37 mouse cellular contexts compared by ENCODE assay signal in the genomic region with DNA sequence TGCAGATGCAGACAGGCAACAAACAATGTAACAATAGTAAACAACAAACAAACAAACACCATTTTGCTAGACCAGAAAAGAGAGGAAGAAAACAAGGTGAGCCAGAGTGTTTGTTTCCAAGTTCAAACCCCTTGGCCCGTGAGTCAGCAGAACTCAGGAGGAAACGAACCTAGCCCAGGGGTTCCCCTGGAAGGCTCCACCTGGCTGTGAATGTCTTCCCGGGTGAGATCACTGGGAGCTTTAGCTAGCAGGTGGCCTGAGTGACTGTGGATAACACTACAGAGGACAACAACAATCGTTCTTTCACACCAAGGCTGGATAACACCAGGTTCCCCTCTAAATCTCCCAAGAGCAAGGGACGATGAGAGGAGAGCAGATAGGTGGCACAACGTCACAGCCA. TPM values are rescaled to one million over a fixed set of nuclear protein-coding genes. Genes with fewer than 3 reads are reported as not detected.
DNase-seq lines count a peak whose midpoint lies in the region; ATAC-seq and TF ChIP-seq lines count a peak whose summit lies in the region.
"Had no signal": no experiment of that assay in that cellular context is flagged by ENCODE, and none has a peak within 500 bp of the region (broad histone marks: within the 10 kb centered on the region; RNA-seq: fewer than 3 reads in every experiment).

No protein-coding gene starts in this region.

- H3K79me2 ChIP-seq in CH12.LX (replicated peaks; ENCODE audit: control insufficient read depth, extremely low read depth, insufficient read depth, poor library complexity, severe bottlenecking): no peaks in the 10 kb centered on the region

- DNase-seq in CH12.LX (ENCODE audit: extremely low read depth): no peak
- no peak for DNase-seq in liver, postnatal 0 days
- DNase-seq in urinary bladder, postnatal 36 days (ENCODE audit: low spot score in 2 of 2): no peak
- DNase-seq in left cerebral cortex, postnatal 36 days (ENCODE audit: low spot score in 2 of 2): no peak
- DNase-seq: adrenal gland, postnatal 14 days; cerebellum, adult 8-10 months; cerebellum, postnatal 36 days; gastrocnemius, adult 2 months; gastrocnemius, postnatal 36 days; heart, adult 18-20 months; heart, postnatal 14 days; kidney, adult 8-10 months; kidney, postnatal 4 days; layer of hippocampus, postnatal 36 days; right cerebral cortex, postnatal 4 days had no signal

- H3K9ac ChIP-seq in CH12.LX (ENCODE audit: insufficient read depth, low read depth): no peak overlapping the region
- peak overlapping the region; percentile 60 for H3K9ac ChIP-seq in liver, embryonic 12.5 days
- H3K9ac ChIP-seq in liver, postnatal 0 days (replicated peaks): no peak overlapping the region
- H3K9ac ChIP-seq in forebrain, embryonic 12.5 days: no peak overlapping the region
- H3K9ac ChIP-seq: limb, embryonic 15.5 days; lung, embryonic 15.5 days; midbrain, embryonic 12.5 days; neural tube, embryonic 12.5 days had no signal

- intact Hi-C loops in left cerebral cortex, postnatal 36 days (cut with DNase I): no loop called here

- no peak for TF ChIP-seq CTCF in CH12.LX (conservative IDR thresholded peaks at IDR 0.05 in 1 of 2, IDR thresholded peaks at IDR 0.05 in 1 of 2; ENCODE audit: low read depth in 2 of 2, low read length in 2 of 2)
- TF ChIP-seq CTCF in liver, postnatal 0 days (IDR thresholded peaks at IDR 0.05; ENCODE audit: low read depth): 0 out of 2 replicates have a peak, but pooled peaks have one; percentile 7

- no peak for TF ChIP-seq EP300 in CH12.LX (IDR thresholded peaks at IDR 0.05; ENCODE audit: low read length)
- TF ChIP-seq EP300 in liver, postnatal 0 days (IDR thresholded peaks at IDR 0.05; ENCODE audit: low read depth): no peak

- H3K27me3 ChIP-seq in CH12.LX (replicated peaks): no peaks in the 10 kb centered on the region
- no peaks in the 10 kb centered on the region for H3K27me3 ChIP-seq in liver, embryonic 12.5 days (replicated peaks)
- no peaks in the 10 kb centered on the region for H3K27me3 ChIP-seq in liver, postnatal 0 days (ENCODE audit: insufficient read depth, low read length)
- no peaks in the 10 kb centered on the region for H3K27me3 ChIP-seq in forebrain, embryonic 12.5 days
- H3K27me3 ChIP-seq: limb, embryonic 15.5 days; lung, embryonic 15.5 days; megakaryocyte, embryonic 14.5 days; midbrain, embryonic 12.5 days; neural tube, embryonic 12.5 days; Patski had no signal

- peaks cover 17 to 65% of the 10 kb centered on the region in 2 experiments for H3K36me3 ChIP-seq in CH12.LX (replicated peaks in 1 of 2; ENCODE audit: control insufficient read depth in 1 of 2, insufficient read depth in 1 of 2, low read length in 1 of 2)
- peaks cover 45% of the 10 kb centered on the region for H3K36me3 ChIP-seq in liver, embryonic 12.5 days
- H3K36me3 ChIP-seq in liver, postnatal 0 days (replicated peaks; ENCODE audit: insufficient read depth, low read length): peaks cover 6% of the 10 kb centered on the region
- H3K36me3 ChIP-seq in forebrain, embryonic 12.5 days (replicated peaks): peaks cover 18% of the 10 kb centered on the region; the same call in 1 of the 2 replicates

- H3K4me3 ChIP-seq in CH12.LX (replicated peaks in 1 of 3; ENCODE audit: low read depth in 2 of 3, low read length in 2 of 3, poor library complexity in 1 of 3): peak overlapping the region in 1 of 3 experiments; percentile 46
- H3K4me3 ChIP-seq in brown adipose tissue, adult 24 weeks (ENCODE audit: insufficient read depth, low read depth, low read length): no peak overlapping the region
- no peak overlapping the region for H3K4me3 ChIP-seq in liver, embryonic 12.5 days
- H3K4me3 ChIP-seq in liver, postnatal 0 days (ENCODE audit: low read depth, low read length): no peak overlapping the region
- no peak overlapping the region for H3K4me3 ChIP-seq in forebrain, embryonic 12.5 days (replicated peaks)
- H3K4me3 ChIP-seq: forebrain, embryonic 10.5 days; gastrocnemius, adult 2 months; limb, embryonic 10.5 days; limb, embryonic 15.5 days; lung, embryonic 15.5 days; megakaryocyte, embryonic 14.5 days; midbrain, embryonic 12.5 days; myocyte; neural tube, embryonic 12.5 days had no signal

- dilution Hi-C loops in CH12.LX (cut with MboI; ENCODE audit: extremely low pct_ligation_motif_present, extremely low pct_unique_long_range_greater_than_20kb, low sequenced_read_pairs): no loop called here

- peak overlapping the region; percentile 16; the same call in 1 of the 2 replicates for H3K4me2 ChIP-seq in CH12.LX (ENCODE audit: insufficient read depth, low read depth, poor library complexity, severe bottlenecking)
- H3K4me2 ChIP-seq in liver, embryonic 12.5 days: peak overlapping the region; percentile 63
- no peak overlapping the region; the same call in 1 of the 2 replicates for H3K4me2 ChIP-seq in liver, postnatal 0 days (ENCODE audit: low read depth, low read length)
- no peak overlapping the region for H3K4me2 ChIP-seq in forebrain, embryonic 12.5 days
- H3K4me2 ChIP-seq: limb, embryonic 15.5 days; lung, embryonic 15.5 days; midbrain, embryonic 12.5 days; neural tube, embryonic 12.5 days had no signal

- H3K27ac ChIP-seq in CH12.LX (ENCODE audit: insufficient read depth, low read depth): peak overlapping the region; percentile 63
- H3K27ac ChIP-seq in brown adipose tissue, adult 24 weeks (replicated peaks; ENCODE audit: low read depth, low read length): 0 out of 2 replicates have a peak overlapping the region, but pooled peaks have one; percentile 55
- H3K27ac ChIP-seq in liver, embryonic 12.5 days: peak overlapping the region; percentile 96
- no peak overlapping the region; the same call in 1 of the 2 replicates for H3K27ac ChIP-seq in liver, postnatal 0 days (ENCODE audit: low read depth)
- H3K27ac ChIP-seq in forebrain, embryonic 12.5 days: no peak overlapping the region
- H3K27ac ChIP-seq: gastrocnemius, adult 2 months; kidney, postnatal 0 days; limb, embryonic 10.5 days; limb, embryonic 15.5 days; lung, embryonic 15.5 days; midbrain, embryonic 12.5 days; neural tube, embryonic 12.5 days had no signal

- no peak for ATAC-seq in liver, embryonic 12.5 days
- ATAC-seq in liver, postnatal 0 days: no peak
- no peak for ATAC-seq in forebrain, embryonic 12.5 days (ENCODE audit: low FRiP score)
- ATAC-seq: forebrain, embryonic 16.5 days; hindbrain, embryonic 16.5 days; Patski had no signal

- no peak for TF ChIP-seq RAD21 in CH12.LX (IDR thresholded peaks at IDR 0.05; ENCODE audit: low read depth, low read length)

- in situ Hi-C loops in CH12.LX (cut with MboI; ENCODE audit: low pct_ligation_motif_present, low pct_unique_long_range_greater_than_20kb, low sequenced_read_pairs): no loop called here

- no peaks in the 10 kb centered on the region for H3K9me3 ChIP-seq in CH12.LX (replicated peaks; ENCODE audit: low read length)
- no peaks in the 10 kb centered on the region for H3K9me3 ChIP-seq in liver, embryonic 12.5 days (replicated peaks)
- no peaks in the 10 kb centered on the region for H3K9me3 ChIP-seq in liver, postnatal 0 days (ENCODE audit: low read length)
- H3K9me3 ChIP-seq in forebrain, embryonic 12.5 days: no peaks in the 10 kb centered on the region
- H3K9me3 ChIP-seq: forebrain, embryonic 10.5 days; G1E; limb, embryonic 10.5 days; limb, embryonic 15.5 days; lung, embryonic 15.5 days; megakaryocyte, embryonic 14.5 days; midbrain, embryonic 12.5 days; neural tube, embryonic 12.5 days had no signal

- no peak for TF ChIP-seq POLR2A in CH12.LX (IDR thresholded peaks at IDR 0.05; ENCODE audit: low read depth, low read length)

- 49% methylated on average over 6 of the region's 6 CpGs for WGBS in liver, embryonic 12.5 days (ENCODE audit: insufficient replicate concordance)
- 76% methylated on average over 6 of the region's 6 CpGs for WGBS in liver, postnatal 0 days (ENCODE audit: insufficient replicate concordance)
- 91% methylated on average over 6 of the region's 6 CpGs for WGBS in forebrain, embryonic 12.5 days

- peaks cover 21 to 67% of the 10 kb centered on the region in 2 experiments for H3K4me1 ChIP-seq in CH12.LX (ENCODE audit: control insufficient read depth in 1 of 2, insufficient read depth in 2 of 2)
- peaks cover 58% of the 10 kb centered on the region for H3K4me1 ChIP-seq in brown adipose tissue, adult 24 weeks (ENCODE audit: control insufficient read depth, insufficient read depth, insufficient read length, low read length)
- peaks cover 99% of the 10 kb centered on the region for H3K4me1 ChIP-seq in liver, embryonic 12.5 days
- peaks cover 64% of the 10 kb centered on the region for H3K4me1 ChIP-seq in liver, postnatal 0 days (ENCODE audit: insufficient read depth)
- H3K4me1 ChIP-seq in forebrain, embryonic 12.5 days: peaks cover 7% of the 10 kb centered on the region

TF ChIP-seq in CH12.LX, 34 proteins besides CTCF, POLR2A, EP300 and RAD21 (continues in another document):
- no peak for TF ChIP-seq ELF1 (IDR thresholded peaks at IDR 0.05; ENCODE audit: low read depth, low read length)
- TF ChIP-seq CHD2 (IDR thresholded peaks at IDR 0.05; ENCODE audit: low read length): no peak
- no peak for TF ChIP-seq UBTF (IDR thresholded peaks at IDR 0.05; ENCODE audit: low read depth, low read length)
- TF ChIP-seq KAT2A (IDR thresholded peaks at IDR 0.05; ENCODE audit: insufficient replicate concordance, low read length): no peak
- TF ChIP-seq USF1 (IDR thresholded peaks at IDR 0.05; ENCODE audit: low read depth, low read length): no peak
- peak; percentile 24; the same call in 1 of the 2 replicates for TF ChIP-seq MAFK (IDR thresholded peaks at IDR 0.05; ENCODE audit: insufficient replicate concordance, low read length)
- no peak for TF ChIP-seq PAX5 (IDR thresholded peaks at IDR 0.05; ENCODE audit: low read length)

RNA-seq across cellular contexts. Expression of gene Ssh1, which starts 12.5 kb away (rescaled TPM):
- 5.6 and 8.2 TPM in 2 replicates for total RNA-seq in CH12.LX (2012; rRNA removed)
- 2.3 and 3.0 TPM in 2 replicates for total RNA-seq in CH12.LX (2014; rRNA removed)
- polyA plus RNA-seq in CH12.LX (2012; ENCODE audit: insufficient read length, low read depth): 8.1 and 8.9 TPM in 2 replicates
- 6.2 and 11.7 TPM in 2 replicates for polyA plus RNA-seq in brown adipose tissue, adult 24 weeks (2012; ENCODE audit: insufficient read depth, insufficient read length, missing spikeins)
- polyA plus RNA-seq in liver, embryonic 12.5 days (2016; fragmentation: Nextera tagmentation; extraction: Ambion mirVana): 8.9 and 10.9 TPM in 2 replicates
- 3.7 and 4.3 TPM in 2 replicates for polyA plus RNA-seq in liver, postnatal 0 days (2015; fragmentation: Nextera tagmentation; extraction: Ambion mirVana)
- total RNA-seq in left cerebral cortex, postnatal 36 days (2021): 10 to 100 TPM; 21.0 to 29.1 TPM
- polyA plus RNA-seq in forebrain, embryonic 12.5 days (2016; fragmentation: Nextera tagmentation; extraction: Ambion mirVana): 19.0 and 19.9 TPM in 2 replicates

RNA-seq across cellular contexts. Expression of gene Dao, which starts 22.3 kb away (rescaled TPM):
- total RNA-seq in CH12.LX (2012; rRNA removed) (0.97 and 1.4 TPM in 2 replicates), CH12.LX (2014; rRNA removed) (1.9 TPM in 2 replicates)
- polyA plus RNA-seq in CH12.LX (2012; ENCODE audit: insufficient read length, low read depth): 3.6 TPM in 2 replicates
- not detected in 2 replicates for polyA plus RNA-seq in brown adipose tissue, adult 24 weeks (2012; ENCODE audit: insufficient read depth, insufficient read length, missing spikeins)
- polyA plus RNA-seq in liver, embryonic 12.5 days (2016; fragmentation: Nextera tagmentation; extraction: Ambion mirVana): not detected in 2 replicates
- polyA plus RNA-seq in liver, postnatal 0 days (2015; fragmentation: Nextera tagmentation; extraction: Ambion mirVana): not detected in 2 replicates
- not detected for total RNA-seq in left cerebral cortex, postnatal 36 days (2021)
- polyA plus RNA-seq in forebrain, embryonic 12.5 days (2016; fragmentation: Nextera tagmentation; extraction: Ambion mirVana): not detected in 2 replicates
- total RNA-seq: adrenal gland, postnatal 14 days; G1E; gastrocnemius, adult 2 months; gastrocnemius, postnatal 36 days; heart, adult 18-20 months; heart, postnatal 14 days; midbrain, postnatal 0 days had no signal
- polyA plus RNA-seq: C2C12; embryonic facial prominence, embryonic 11.5 days; forebrain, embryonic 10.5 days; forebrain, embryonic 16.5 days; G1E; heart, embryonic 14.5 days; hindbrain, embryonic 11.5 days; hindbrain, embryonic 16.5 days; limb, embryonic 10.5 days; limb, embryonic 15.5 days; lung, embryonic 15.5 days; midbrain, embryonic 12.5 days; midbrain, postnatal 0 days; myocyte; neural tube, embryonic 12.5 days; urinary bladder, adult 2 months had no signal

Comparison
In these comparisons a context has a peak if more than half of its experiments do, and no peak if none do; other contexts are left out.
1. H3K27ac ChIP-seq: peak in CH12.LX (single experiment), brown adipose tissue, adult 24 weeks (single experiment) and liver, embryonic 12.5 days (single experiment); none in liver, postnatal 0 days (single experiment) and forebrain, embryonic 12.5 days (single experiment).
2. H3K4me2 ChIP-seq: peak in CH12.LX (single experiment) and liver, embryonic 12.5 days (single experiment); none in liver, postnatal 0 days (single experiment) and forebrain, embryonic 12.5 days (single experiment).